Mouse (Mus musculus): ENCODE data around the gene Platr17. TPM values are rescaled to one million over a fixed set of nuclear protein-coding genes. Genes with fewer than 3 reads are reported as not detected.

Platr17 gene
- polyA plus RNA-seq, 1 experiment from 2014 or later: not detected

- H3K4me1 ChIP-seq: peaks cover 24% of the 10 kb centered on the region
- peaks cover 24% of the 10 kb centered on the region for H3K36me3 ChIP-seq (replicated peaks)
- under 1% methylated on average over 44 of the region's 44 CpGs for WGBS
These were observed 3.6 kb downstream of the Platr17 start for GRCm38 (mm10) chr17:33908331-33909076.

GRCm38 (mm10) chr17:33909077-33909868, 4.3 kb downstream of the Platr17 start, which contains the start of gene Daxx:
Daxx (plus strand) TSS chr17:33909414.
- Histone ChIP-seq H3K27ac (peak within 1 kb of the TSS; percentile 91), H3K9me3 (no peaks in the 10 kb centered on the region), H3K27me3 (no peaks in the 10 kb centered on the region), H3K4me1 (peaks cover 29% of the 10 kb centered on the region), H3K36me3 (replicated peaks) (peaks cover 32% of the 10 kb centered on the region), H3K4me2 (peak within 1 kb of the TSS; percentile 99), H3K4me3 (replicated peaks) (peak within 1 kb of the TSS; percentile 84), H3K9ac (peak within 1 kb of the TSS; percentile 87)
- under 1% methylated on average over 68 of the region's 68 CpGs for WGBS
- peak; percentile 97 for ATAC-seq (ENCODE audit: low FRiP score)

More at GRCm38 (mm10) chr17:33908331-33909076, 3.6 kb downstream of the Platr17 start:
- Histone ChIP-seq H3K4me2 (peak overlapping the region; percentile 99), H3K9ac (peak overlapping the region; percentile 87), H3K9me3 (no peaks in the 10 kb centered on the region), H3K4me3 (replicated peaks) (peak overlapping the region; percentile 84), H3K27ac (peak overlapping the region; percentile 91), H3K27me3 (no peaks in the 10 kb centered on the region)
- peak; percentile 67 for ATAC-seq (ENCODE audit: low FRiP score)

- Histone ChIP-seq H3K27me3 (no peaks in the 10 kb centered on the region), H3K4me2 (peak overlapping the region; percentile 99), H3K4me3 (replicated peaks) (peak overlapping the region; percentile 84), H3K27ac (peak overlapping the region; percentile 91), H3K9me3 (no peaks in the 10 kb centered on the region), H3K36me3 (replicated peaks) (peaks cover 38% of the 10 kb centered on the region), H3K9ac (peak overlapping the region; percentile 87), H3K4me1 (peaks cover 34% of the 10 kb centered on the region)
- under 1% methylated on average over 14 of the region's 14 CpGs for WGBS
- no peak; the same call in 1 of the 2 replicates for ATAC-seq (ENCODE audit: low FRiP score)
These were observed 4.9 kb downstream of the Platr17 start for GRCm38 (mm10) chr17:33909869-33910250.

GRCm38 (mm10) chr17:33910346-33911051, 5.6 kb downstream of the Platr17 start:
- ATAC-seq (ENCODE audit: low FRiP score): no peak
- Histone ChIP-seq H3K9ac (peak overlapping the region; percentile 87), H3K36me3 (replicated peaks) (peaks cover 41% of the 10 kb centered on the region), H3K4me1 (peaks cover 41% of the 10 kb centered on the region), H3K27ac (peak overlapping the region; percentile 91; the same call in 1 of the 2 replicates), H3K27me3 (no peaks in the 10 kb centered on the region), H3K9me3 (no peaks in the 10 kb centered on the region), H3K4me2 (peak overlapping the region; percentile 99), H3K4me3 (replicated peaks) (peak overlapping the region; percentile 84)
- WGBS: 57% methylated on average over 11 of the region's 11 CpGs

- peaks cover 42% of the 10 kb centered on the region for H3K4me1 ChIP-seq
- no peaks in the 10 kb centered on the region for H3K9me3 ChIP-seq
- no peak overlapping the region for H3K9ac ChIP-seq
- H3K27me3 ChIP-seq: no peaks in the 10 kb centered on the region
- peaks cover 41% of the 10 kb centered on the region for H3K36me3 ChIP-seq (replicated peaks)
- H3K4me3 ChIP-seq (replicated peaks): peak overlapping the region; percentile 84; the same call in 1 of the 2 replicates
- H3K4me2 ChIP-seq: no peak overlapping the region
- no peak overlapping the region for H3K27ac ChIP-seq
- no peak for ATAC-seq (ENCODE audit: low FRiP score)
- WGBS: 93% methylated on average over 31 of the region's 31 CpGs
These were observed 6.3 kb downstream of the Platr17 start for GRCm38 (mm10) chr17:33911052-33911812.

- Histone ChIP-seq H3K27me3 (no peaks in the 10 kb centered on the region), H3K9ac (no peak overlapping the region), H3K4me3 (replicated peaks) (no peak overlapping the region), H3K4me2 (no peak overlapping the region), H3K27ac (no peak overlapping the region), H3K4me1 (peaks cover 48% of the 10 kb centered on the region), H3K36me3 (replicated peaks) (peaks cover 41% of the 10 kb centered on the region), H3K9me3 (no peaks in the 10 kb centered on the region)
- 91% methylated on average over 28 of the region's 28 CpGs for WGBS
- no peak for ATAC-seq (ENCODE audit: low FRiP score)
These were observed 7.0 kb downstream of the Platr17 start for GRCm38 (mm10) chr17:33911813-33912414.

GRCm38 (mm10) chr17:33913264-33913663, 8.3 kb downstream of the Platr17 start:
- Histone ChIP-seq H3K9ac (no peak overlapping the region), H3K4me3 (replicated peaks) (no peak overlapping the region), H3K27me3 (peaks cover under 1% of the 10 kb centered on the region; the same call in 1 of the 2 replicates), H3K4me1 (peaks cover 50% of the 10 kb centered on the region), H3K4me2 (no peak overlapping the region), H3K36me3 (replicated peaks) (peaks cover 54% of the 10 kb centered on the region), H3K9me3 (no peaks in the 10 kb centered on the region), H3K27ac (no peak overlapping the region)
- ATAC-seq (ENCODE audit: low FRiP score): no peak
- WGBS: 91% methylated on average over 10 of the region's 10 CpGs

GRCm38 (mm10) chr17:33913905-33914304, 9.0 kb downstream of the Platr17 start:
- Histone ChIP-seq H3K27ac (no peak overlapping the region), H3K27me3 (peaks cover 7% of the 10 kb centered on the region; the same call in 1 of the 2 replicates), H3K36me3 (replicated peaks) (peaks cover 56% of the 10 kb centered on the region), H3K9me3 (no peaks in the 10 kb centered on the region), H3K4me2 (no peak overlapping the region), H3K4me3 (replicated peaks) (no peak overlapping the region), H3K4me1 (peaks cover 53% of the 10 kb centered on the region), H3K9ac (no peak overlapping the region)
- no peak for ATAC-seq (ENCODE audit: low FRiP score)
- WGBS: 96% methylated on average over 8 of the region's 8 CpGs

GRCm38 (mm10) chr17:33914969-33915391, 10.0 kb downstream of the Platr17 start:
- H3K4me3 ChIP-seq (replicated peaks): peak overlapping the region; percentile 10; the same call in 1 of the 2 replicates
- peak overlapping the region; percentile 65 for H3K4me2 ChIP-seq
- H3K9me3 ChIP-seq: no peaks in the 10 kb centered on the region
- peaks cover 62% of the 10 kb centered on the region for H3K4me1 ChIP-seq
- H3K27me3 ChIP-seq: peaks cover 7% of the 10 kb centered on the region; the same call in 1 of the 2 replicates
- ATAC-seq (ENCODE audit: low FRiP score): no peak
- H3K27ac ChIP-seq: peak overlapping the region; percentile 36; the same call in 1 of the 2 replicates
- no peak overlapping the region; the same call in 1 of the 2 replicates for H3K9ac ChIP-seq
- H3K36me3 ChIP-seq (replicated peaks): peaks cover 56% of the 10 kb centered on the region
- WGBS: 74% methylated on average over 13 of the region's 13 CpGs

GRCm38 (mm10) chr17:33915671-33916250, 10.8 kb downstream of the Platr17 start, which contains the start of the genes Tapbp and Zbtb22:
Tapbp (plus strand) TSS chr17:33915899.
Zbtb22 (plus strand) TSS chr17:33915904.
- H3K4me1 ChIP-seq: peaks cover 60% of the 10 kb centered on the region
- under 1% methylated on average over 34 of the region's 34 CpGs for WGBS

More at GRCm38 (mm10) chr17:33915671-33916250, 10.8 kb downstream of the Platr17 start, which contains the start of the genes Tapbp and Zbtb22:
- Histone ChIP-seq H3K36me3 (replicated peaks) (peaks cover 56% of the 10 kb centered on the region), H3K9me3 (no peaks in the 10 kb centered on the region), H3K27ac (peak within 1 kb of the TSS; percentile 88), H3K9ac (peak within 1 kb of the TSS; percentile 66), H3K27me3 (peaks cover 7% of the 10 kb centered on the region; the same call in 1 of the 2 replicates), H3K4me3 (replicated peaks) (peak within 1 kb of the TSS; percentile 65), H3K4me2 (peak within 1 kb of the TSS; percentile 65)
- peak; percentile 91 for ATAC-seq (ENCODE audit: low FRiP score)

All from forebrain, embryonic 12.5 days (tissue).